Mouse (Mus musculus): ENCODE data around the gene Ramp2.

Gene Ramp2

DNA sequence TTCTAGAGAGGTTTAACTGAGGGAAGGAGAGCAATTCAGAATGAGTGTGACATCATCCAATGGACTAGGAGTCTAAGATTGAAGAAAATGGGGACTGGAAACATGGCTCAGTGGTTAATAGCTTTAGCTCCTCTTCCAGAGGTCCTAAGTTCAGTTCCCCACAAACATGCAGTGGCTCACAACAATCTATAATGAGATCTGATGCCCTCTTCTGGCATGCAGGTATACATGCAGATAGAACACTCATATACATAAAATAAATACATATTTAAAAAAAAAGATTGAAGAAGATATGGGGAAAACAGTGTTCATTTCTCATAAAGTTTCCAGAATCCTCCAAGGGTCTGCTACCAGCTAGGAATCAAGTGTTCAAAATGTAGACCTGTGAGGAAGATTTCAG lies 10.4 kb upstream of the Ramp2 start:
- no peak for DNase-seq (ENCODE audit: low read depth, low spot score)

- DNase-seq (ENCODE audit: low read depth, low spot score) = no peak
These were observed 9.0 kb upstream of the Ramp2 start for GRCm38 (mm10) chr11:101236782-101237181.

GRCm38 (mm10) chr11:101238071-101238647 lies 7.7 kb upstream of the Ramp2 start:
- no peak for DNase-seq (ENCODE audit: low read depth, low spot score)

DNA sequence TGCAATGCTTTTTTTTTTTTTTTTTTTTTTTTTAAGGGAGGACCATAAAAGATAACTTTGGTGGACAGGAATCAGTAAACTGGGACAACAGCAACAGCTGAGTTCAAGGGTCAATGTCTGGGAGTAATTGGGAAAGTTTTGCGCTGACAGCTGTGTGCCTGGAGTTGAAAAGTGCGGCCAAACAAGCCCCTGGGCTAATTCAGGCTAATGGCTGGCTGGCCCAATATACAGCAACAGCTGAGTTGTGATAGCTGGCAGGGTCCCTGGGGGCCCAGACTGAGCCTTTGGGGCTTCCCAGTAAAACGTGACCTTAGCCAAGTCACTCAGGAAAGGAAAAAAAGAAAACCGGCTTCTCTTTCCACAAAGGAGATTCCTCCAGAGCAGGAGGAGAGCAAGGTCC lies 757 bp upstream of the Ramp2 start:
- DNase-seq (ENCODE audit: low read depth, low spot score) = no peak

DNA sequence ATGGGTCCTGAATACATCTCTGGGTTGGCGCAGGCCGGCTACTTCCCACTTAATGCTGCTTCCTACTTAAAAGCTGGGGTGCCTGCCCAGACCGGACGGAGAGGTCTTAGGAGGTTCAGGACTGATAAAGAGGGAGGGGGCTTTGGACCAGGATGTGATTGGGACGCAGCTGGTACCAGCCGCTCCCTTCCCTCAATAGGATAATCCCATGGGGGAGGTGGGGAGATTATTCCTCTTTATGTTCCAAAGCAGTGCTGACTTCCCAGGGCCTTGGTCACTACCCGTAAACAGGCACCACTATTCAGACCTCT lies 829 bp downstream of the Ramp2 start:
- DNase-seq (ENCODE audit: low read depth, low spot score) = no peak

DNA sequence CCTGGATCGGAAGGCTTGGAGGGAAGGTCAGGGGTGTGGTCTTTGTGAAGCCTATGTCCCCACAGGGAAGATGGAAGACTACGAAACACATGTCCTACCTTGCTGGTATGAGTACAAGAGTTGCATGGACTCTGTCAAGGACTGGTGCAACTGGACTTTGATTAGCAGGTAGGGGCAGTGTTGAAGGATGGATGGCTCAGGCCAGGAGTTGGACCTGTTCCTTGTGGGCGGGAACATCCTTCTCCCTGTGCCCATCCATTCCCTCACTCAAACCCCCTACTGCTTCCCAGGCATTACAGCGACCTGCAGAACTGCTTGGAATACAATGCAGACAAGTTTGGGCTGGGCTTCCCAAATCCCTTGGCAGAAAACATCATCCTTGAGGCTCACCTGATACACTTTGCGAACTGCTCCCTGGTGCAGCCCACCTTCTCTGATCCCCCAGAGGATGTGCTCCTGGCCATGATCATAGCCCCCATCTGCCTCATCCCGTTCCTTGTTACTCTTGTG lies 1.7 kb downstream of the Ramp2 start:
- DNase-seq (ENCODE audit: low read depth, low spot score) = no peak

DNA sequence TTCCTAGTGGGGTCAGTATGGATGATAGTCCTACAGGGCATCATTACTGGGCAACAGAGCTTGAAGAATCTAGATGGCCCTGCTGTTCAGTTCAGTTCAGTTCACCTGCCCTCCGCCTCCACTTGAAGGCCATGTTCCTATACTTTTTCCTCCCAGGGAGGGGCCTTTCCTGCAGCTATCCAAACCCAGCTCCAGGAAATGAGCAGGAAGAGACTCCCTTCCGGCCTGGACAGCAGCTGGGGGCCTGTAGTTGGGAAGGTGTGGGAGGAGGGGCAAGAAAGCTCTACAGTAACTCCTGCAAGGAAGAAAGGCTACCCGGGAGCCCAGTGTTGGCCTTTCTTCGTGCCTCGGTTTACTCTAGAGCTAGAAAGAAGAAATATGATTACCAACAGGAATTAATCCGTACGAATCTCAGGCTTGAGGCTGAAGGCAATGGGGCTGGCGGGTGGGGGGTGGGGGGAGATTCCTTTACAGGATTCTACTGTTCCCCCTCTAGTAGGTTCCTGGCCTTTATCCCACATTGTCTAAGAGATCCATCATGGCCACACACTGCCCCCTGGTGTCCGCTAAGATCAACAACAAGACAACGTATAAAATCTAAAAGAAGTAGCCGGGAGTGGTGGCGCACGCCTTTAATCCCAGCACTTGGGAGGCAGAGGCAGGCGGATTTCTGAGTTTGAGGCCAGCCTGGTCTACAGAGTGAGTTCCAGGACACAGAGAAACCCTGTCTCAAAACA lies 2.6 kb downstream of the Ramp2 start:
- no peak for DNase-seq (ENCODE audit: low read depth, low spot score)

- no peak for DNase-seq (ENCODE audit: low read depth, low spot score)
These were observed 5.2 kb downstream of the Ramp2 start for GRCm38 (mm10) chr11:101251031-101251430.

GRCm38 (mm10) chr11:101252941-101253340 lies 7.1 kb downstream of the Ramp2 start:
- no peak for DNase-seq (ENCODE audit: low read depth, low spot score)

DNA sequence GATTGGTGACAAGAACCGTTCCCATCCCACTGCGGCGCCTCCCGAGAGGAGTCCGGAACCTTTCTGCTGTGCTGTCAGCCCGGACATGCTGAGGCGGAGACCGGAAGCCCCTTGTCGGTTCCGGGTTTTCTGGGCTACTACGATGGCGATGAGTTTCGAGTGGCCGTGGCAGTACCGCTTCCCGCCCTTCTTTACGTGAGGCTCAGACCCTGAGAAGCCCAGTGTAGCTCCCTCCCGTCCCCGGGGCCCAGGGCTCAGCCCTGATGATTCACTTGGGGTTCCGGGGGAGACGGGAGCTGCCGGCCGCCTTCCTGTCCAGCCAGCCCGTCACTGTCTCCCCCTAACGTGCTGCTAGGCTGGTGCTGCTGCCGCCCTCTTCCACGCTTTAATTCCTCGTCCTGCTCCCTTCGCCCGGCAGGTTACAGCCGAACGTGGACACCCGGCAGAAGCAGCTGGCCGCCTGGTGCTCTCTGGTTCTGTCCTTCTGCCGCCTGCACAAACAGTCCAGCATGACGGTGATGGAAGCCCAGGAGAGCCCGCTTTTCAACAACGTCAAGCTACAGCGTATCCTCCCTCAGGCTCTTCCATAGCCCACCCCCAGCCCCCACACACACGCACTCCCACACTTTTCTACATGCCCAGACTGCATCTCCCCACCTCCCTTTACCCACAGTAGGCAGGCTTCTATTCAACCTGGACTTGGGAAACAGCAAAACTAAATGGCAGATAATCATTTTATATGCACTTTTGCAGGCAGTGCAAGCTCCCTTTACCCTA lies 8.0 kb downstream of the Ramp2 start, which contains the start of gene Vps25:
TSS of gene Vps25 (plus strand) at position 95 of the 777 bp plus-strand sequence.
- DNase-seq (ENCODE audit: low read depth, low spot score) = peak; percentile 77

DNA sequence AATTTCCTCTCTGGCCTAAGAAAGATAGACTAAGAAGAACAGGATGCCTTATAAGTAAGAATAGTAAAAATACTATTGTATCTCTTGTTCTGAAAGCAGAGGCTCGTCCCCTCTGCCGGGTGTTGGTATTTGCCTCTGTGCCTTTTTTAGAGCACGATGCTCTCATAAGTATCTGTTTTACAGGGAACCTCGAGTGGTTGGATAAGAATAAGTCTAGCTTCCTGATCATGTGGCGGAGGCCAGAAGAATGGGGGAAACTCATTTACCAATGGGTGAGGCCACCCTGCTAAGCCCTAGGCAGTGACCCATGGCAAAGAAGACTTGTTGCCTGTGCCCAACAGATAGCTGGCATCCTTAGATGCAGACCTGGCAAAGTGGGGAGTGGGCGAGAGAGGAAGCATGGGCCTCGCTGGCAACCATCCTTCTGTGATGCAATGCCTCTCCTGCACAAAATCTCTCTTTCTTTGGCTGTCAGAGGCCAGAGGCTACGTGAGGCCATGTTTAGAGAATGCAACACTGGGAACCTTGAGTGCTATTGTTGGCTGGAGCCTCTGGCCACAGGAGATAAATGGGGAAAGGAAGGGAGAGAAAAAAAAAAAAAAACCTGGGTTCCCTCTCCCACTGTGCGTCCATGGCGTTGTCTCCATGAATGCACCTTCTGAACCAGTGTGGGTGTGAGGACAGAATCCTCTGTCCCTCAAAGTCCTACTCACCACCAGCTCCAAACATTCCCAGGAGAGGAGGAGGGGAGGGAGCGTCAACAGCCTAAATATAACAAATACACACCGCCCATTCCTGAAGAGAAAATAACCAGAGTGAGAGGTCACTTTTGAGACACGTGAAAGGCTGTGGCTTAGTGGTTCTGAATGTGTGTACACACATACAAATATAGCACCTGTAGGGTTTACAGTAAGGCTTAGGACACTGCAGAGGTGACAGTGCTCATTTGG lies 10.3 kb downstream of the Ramp2 start:
- no peak for DNase-seq (ENCODE audit: low read depth, low spot score)

DNA sequence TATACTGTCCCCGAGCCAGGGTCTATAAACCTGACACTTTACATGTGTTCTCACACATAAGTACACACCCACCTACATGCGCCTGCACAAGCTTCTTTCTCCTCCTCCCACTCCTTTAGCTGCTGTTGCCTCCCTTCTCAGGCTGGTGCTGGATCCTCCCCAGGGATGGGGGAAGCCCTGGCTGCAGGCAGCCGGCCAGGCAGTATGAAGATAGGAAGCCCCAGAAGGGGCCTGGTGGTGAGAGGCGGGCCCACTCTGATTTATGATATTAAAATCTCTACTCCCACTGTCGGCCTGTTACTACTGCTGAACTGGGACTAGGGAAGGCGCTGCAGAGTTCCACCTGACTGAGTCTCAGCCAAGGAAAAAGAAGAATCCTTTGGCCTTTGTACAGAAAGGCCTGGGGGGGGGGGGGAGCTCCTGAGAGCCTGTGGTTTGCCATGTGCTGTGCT lies 13.5 kb downstream of the Ramp2 start:
- no peak for DNase-seq (ENCODE audit: low read depth, low spot score)

DNA sequence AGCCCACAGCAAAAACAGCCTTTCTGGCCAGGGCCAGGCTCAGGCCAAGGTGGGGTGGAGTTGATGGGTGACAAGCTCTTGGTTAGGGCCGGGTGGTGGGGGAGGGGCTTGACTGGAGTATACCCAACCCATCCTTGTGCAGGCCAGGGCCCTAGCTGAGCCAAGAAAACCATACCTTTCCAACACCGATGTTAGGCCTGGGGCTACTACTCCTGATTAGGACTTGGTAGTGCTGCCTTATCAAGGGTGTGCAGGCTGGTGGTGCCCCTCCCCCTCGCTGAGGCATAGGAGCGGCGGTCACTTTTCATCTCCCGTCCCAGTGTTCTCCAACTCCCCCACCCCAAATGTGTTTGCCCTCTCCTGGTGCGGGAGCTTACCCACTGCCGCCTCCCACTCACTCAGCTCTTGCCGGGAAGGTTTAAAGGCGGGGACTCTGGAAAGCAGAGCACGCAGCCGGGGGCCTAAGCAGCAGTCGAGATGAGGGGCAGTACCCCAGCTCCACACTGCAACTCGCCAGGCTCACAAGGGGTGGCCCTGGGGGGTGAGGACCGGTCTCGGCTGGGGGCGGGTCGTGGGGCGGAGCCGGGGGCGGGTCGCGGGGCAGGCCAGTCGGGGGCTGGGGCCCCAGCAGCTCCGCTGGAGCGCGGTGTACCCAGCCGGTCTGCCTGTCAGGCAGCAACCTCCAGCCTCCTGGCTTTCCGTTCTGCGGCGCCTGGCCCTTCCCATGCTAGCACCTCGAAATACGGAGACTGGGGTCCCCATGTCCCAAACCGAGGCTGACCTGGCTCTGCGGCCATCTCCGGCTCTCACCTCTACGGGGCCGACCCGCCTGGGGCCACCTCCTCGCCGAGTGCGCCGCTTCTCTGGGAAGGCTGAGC lies 14.4 kb downstream of the Ramp2 start, which contains the start of gene Wnk4:
TSS of gene Wnk4 (plus strand) at position 620 of the 878 bp plus-strand sequence.
- no peak for DNase-seq (ENCODE audit: low read depth, low spot score)

- DNase-seq (ENCODE audit: low read depth, low spot score) = no peak
These were observed 15.1 kb downstream of the Ramp2 start for GRCm38 (mm10) chr11:101260826-101261380.

- DNase-seq (ENCODE audit: low read depth, low spot score) = no peak
These were observed 16.6 kb downstream of the Ramp2 start for GRCm38 (mm10) chr11:101262272-101262967.

DNA sequence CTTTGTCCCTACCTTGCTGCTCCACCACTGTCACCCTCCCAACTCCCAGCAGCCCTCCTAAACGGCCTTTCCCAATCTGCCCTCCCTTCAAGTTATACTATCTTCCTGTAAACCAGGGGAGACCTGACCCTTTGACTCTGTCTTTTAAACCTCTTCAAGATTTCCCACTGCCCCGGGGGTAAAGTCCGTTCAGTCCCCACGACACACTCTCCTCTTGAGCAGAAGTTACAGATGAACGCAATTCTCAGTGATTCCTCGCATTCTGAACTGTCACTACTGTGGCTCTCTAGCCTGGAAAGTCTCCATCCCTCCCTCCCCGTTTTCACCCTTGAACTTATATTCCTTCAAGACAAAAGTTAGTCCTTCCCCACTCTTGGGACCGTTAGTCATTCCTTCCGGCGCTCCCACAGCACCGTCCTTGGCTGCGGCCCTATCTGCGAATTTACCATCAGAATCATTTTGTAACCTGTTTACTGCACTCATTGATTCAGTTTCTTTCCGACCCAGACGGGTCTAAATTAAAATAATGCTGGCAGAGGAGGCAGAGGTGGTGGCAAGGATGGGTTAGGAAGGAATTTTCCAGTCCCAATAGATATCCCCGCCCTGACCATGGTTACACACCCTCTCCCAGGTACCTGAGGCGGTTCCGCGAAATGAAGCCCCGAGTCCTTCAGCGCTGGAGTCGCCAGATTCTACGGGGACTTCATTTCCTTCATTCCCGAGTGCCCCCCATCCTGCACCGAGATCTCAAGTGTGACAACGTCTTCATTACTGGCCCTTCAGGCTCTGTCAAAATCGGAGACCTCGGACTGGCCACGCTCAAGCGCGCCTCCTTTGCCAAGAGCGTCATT lies 17.5 kb downstream of the Ramp2 start:
- DNase-seq (ENCODE audit: low read depth, low spot score) = no peak

DNA sequence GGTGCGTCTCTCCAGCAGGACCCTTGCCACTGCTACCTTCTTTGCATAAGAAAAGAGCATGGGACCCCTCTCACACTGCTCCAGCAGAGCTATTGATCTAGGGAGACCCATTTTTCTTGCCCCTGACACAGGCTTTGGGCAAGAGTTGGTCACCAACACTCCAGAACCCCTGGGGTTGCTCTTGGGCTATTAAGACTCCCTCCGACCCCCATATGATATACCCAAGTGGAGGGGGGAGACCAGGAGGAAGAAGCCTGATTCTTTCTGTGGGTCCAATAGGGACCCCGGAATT lies 18.1 kb downstream of the Ramp2 start:
- DNase-seq (ENCODE audit: low read depth, low spot score) = no peak

- DNase-seq (ENCODE audit: low read depth, low spot score) = no peak
These were observed 19.2 kb downstream of the Ramp2 start for GRCm38 (mm10) chr11:101264954-101265471.
